Comparison of ENCODE assay signal across 23 mouse cellular contexts in genomic region chr5:17647643-17648226, GRCm38 (mm10).
DNase-seq lines count a peak whose midpoint lies in the region; ATAC-seq and TF ChIP-seq lines count a peak whose summit lies in the region.
"Had no signal": no experiment of that assay in that cellular context is flagged by ENCODE, and none has a peak within 500 bp of the region (broad histone marks: within the 10 kb centered on the region; RNA-seq: fewer than 3 reads in every experiment).

No protein-coding gene starts in this region.

- no peak for TF ChIP-seq CTCF in hindbrain, postnatal 0 days (IDR thresholded peaks at IDR 0.05; ENCODE audit: low read depth)
- TF ChIP-seq CTCF in stomach, postnatal 0 days (IDR thresholded peaks at IDR 0.05; ENCODE audit: low read depth), result no peak

- H3K9me3 ChIP-seq in hindbrain, postnatal 0 days (ENCODE audit: low read length), result no peaks in the 10 kb centered on the region
- H3K9me3 ChIP-seq in hindbrain, embryonic 16.5 days (ENCODE audit: control insufficient read depth, low read length), result no peaks in the 10 kb centered on the region
- no peaks in the 10 kb centered on the region for H3K9me3 ChIP-seq in stomach, embryonic 15.5 days
- no peaks in the 10 kb centered on the region for H3K9me3 ChIP-seq in stomach, postnatal 0 days (ENCODE audit: control insufficient read depth, low read length)
- H3K9me3 ChIP-seq in intestine, embryonic 15.5 days, result no peaks in the 10 kb centered on the region
- no peaks in the 10 kb centered on the region for H3K9me3 ChIP-seq in stomach, embryonic 16.5 days (replicated peaks; ENCODE audit: control insufficient read depth, low read length)
- H3K9me3 ChIP-seq: hindbrain, embryonic 10.5 days; liver, embryonic 15.5 days; midbrain, embryonic 12.5 days had no signal

- no peak for TF ChIP-seq EP300 in stomach, postnatal 0 days (optimal IDR thresholded peaks at IDR 0.05)

- no peak overlapping the region for H3K4me2 ChIP-seq in hindbrain, postnatal 0 days (ENCODE audit: low read depth, low read length)
- H3K4me2 ChIP-seq in hindbrain, embryonic 16.5 days (ENCODE audit: low read length), result no peak overlapping the region
- H3K4me2 ChIP-seq in stomach, embryonic 15.5 days, result no peak overlapping the region
- no peak overlapping the region for H3K4me2 ChIP-seq in stomach, postnatal 0 days (replicated peaks; ENCODE audit: low read depth)
- peak overlapping the region; percentile 24; the same call in 1 of the 2 replicates for H3K4me2 ChIP-seq in intestine, embryonic 15.5 days (replicated peaks)
- H3K4me2 ChIP-seq in stomach, embryonic 16.5 days (ENCODE audit: low read depth, low read length), result no peak overlapping the region
- H3K4me2 ChIP-seq: liver, embryonic 15.5 days; midbrain, embryonic 12.5 days had no signal

- no peaks in the 10 kb centered on the region for H3K4me1 ChIP-seq in hindbrain, postnatal 0 days (ENCODE audit: insufficient read depth, low read length)
- H3K4me1 ChIP-seq in hindbrain, embryonic 16.5 days (ENCODE audit: control insufficient read depth, insufficient read depth, low read depth, low read length), result no peaks in the 10 kb centered on the region
- H3K4me1 ChIP-seq in stomach, embryonic 15.5 days, result 0 out of 2 replicates have a peak, but pooled peaks cover 2% of the 10 kb centered on the region
- no peaks in the 10 kb centered on the region for H3K4me1 ChIP-seq in stomach, postnatal 0 days (replicated peaks; ENCODE audit: control insufficient read depth, insufficient read depth)
- H3K4me1 ChIP-seq in intestine, embryonic 15.5 days (replicated peaks), result 0 out of 2 replicates have a peak, but pooled peaks cover 7% of the 10 kb centered on the region
- H3K4me1 ChIP-seq in stomach, embryonic 16.5 days (ENCODE audit: control insufficient read depth, insufficient read depth, low read length), result peaks cover 7% of the 10 kb centered on the region; the same call in 1 of the 2 replicates
- H3K4me1 ChIP-seq: hindbrain, embryonic 10.5 days; liver, embryonic 15.5 days; midbrain, embryonic 12.5 days had no signal

- H3K36me3 ChIP-seq in hindbrain, postnatal 0 days (ENCODE audit: insufficient read depth, low read length), result no peaks in the 10 kb centered on the region
- no peaks in the 10 kb centered on the region for H3K36me3 ChIP-seq in hindbrain, embryonic 16.5 days (ENCODE audit: control insufficient read depth, insufficient read depth, low read length)
- H3K36me3 ChIP-seq in stomach, embryonic 15.5 days, result no peaks in the 10 kb centered on the region
- H3K36me3 ChIP-seq in stomach, postnatal 0 days (ENCODE audit: control insufficient read depth, insufficient read depth, low read length), result no peaks in the 10 kb centered on the region
- H3K36me3 ChIP-seq in intestine, embryonic 15.5 days, result no peaks in the 10 kb centered on the region
- no peaks in the 10 kb centered on the region for H3K36me3 ChIP-seq in stomach, embryonic 16.5 days (ENCODE audit: control insufficient read depth, insufficient read depth, low read length)
- H3K36me3 ChIP-seq: hindbrain, embryonic 10.5 days; liver, embryonic 15.5 days; midbrain, embryonic 12.5 days had no signal

- H3K4me3 ChIP-seq in hindbrain, postnatal 0 days (ENCODE audit: low read length), result no peak overlapping the region
- H3K4me3 ChIP-seq in hindbrain, embryonic 16.5 days (ENCODE audit: low read length), result no peak overlapping the region
- no peak overlapping the region for H3K4me3 ChIP-seq in stomach, embryonic 15.5 days (replicated peaks)
- no peak overlapping the region for H3K4me3 ChIP-seq in stomach, postnatal 0 days (ENCODE audit: low read depth, low read length)
- H3K4me3 ChIP-seq in intestine, embryonic 15.5 days (replicated peaks), result no peak overlapping the region
- no peak overlapping the region for H3K4me3 ChIP-seq in stomach, embryonic 16.5 days (replicated peaks; ENCODE audit: low read length)
- H3K4me3 ChIP-seq: erythroblast, embryonic 14.5 days; hindbrain, embryonic 10.5 days; layer of hippocampus, adult 2 months; liver, embryonic 15.5 days; midbrain, embryonic 12.5 days had no signal

- no peak for DNase-seq in hindbrain, postnatal 0 days (ENCODE audit: low spot score)
- no peak for DNase-seq in stomach, postnatal 0 days (ENCODE audit: low spot score)
- DNase-seq in kidney, adult 9 months, result no peak
- DNase-seq in heart, postnatal 36 days, result no peak
- DNase-seq: adrenal gland, postnatal 14 days; cerebellum, adult 11-12 months; cerebellum, postnatal 36 days; gastrocnemius, postnatal 25 days; kidney, postnatal 10 days; retina, postnatal 1 day; right cerebral cortex, postnatal 4 days; thymus, postnatal 14 days had no signal

- intact Hi-C loops in heart, postnatal 36 days (cut with DNase I), result no loop called here

- WGBS in hindbrain, postnatal 0 days, result 62% methylated on average over 7 of the region's 7 CpGs
- 60% methylated on average over 7 of the region's 7 CpGs for WGBS in hindbrain, embryonic 16.5 days
- WGBS in stomach, embryonic 15.5 days, result 66% methylated on average over 7 of the region's 7 CpGs
- 67% methylated on average over 7 of the region's 7 CpGs for WGBS in stomach, postnatal 0 days
- 51% methylated on average over 7 of the region's 7 CpGs for WGBS in intestine, embryonic 15.5 days
- WGBS in stomach, embryonic 16.5 days, result 63% methylated on average over 7 of the region's 7 CpGs

- H3K27me3 ChIP-seq in hindbrain, postnatal 0 days (ENCODE audit: insufficient read depth, low read length), result no peaks in the 10 kb centered on the region
- H3K27me3 ChIP-seq in hindbrain, embryonic 16.5 days (replicated peaks; ENCODE audit: control insufficient read depth, insufficient read depth, low read length), result no peaks in the 10 kb centered on the region
- no peaks in the 10 kb centered on the region for H3K27me3 ChIP-seq in stomach, embryonic 15.5 days (replicated peaks)
- no peaks in the 10 kb centered on the region for H3K27me3 ChIP-seq in stomach, postnatal 0 days (ENCODE audit: control insufficient read depth, insufficient read depth, low read length)
- no peaks in the 10 kb centered on the region for H3K27me3 ChIP-seq in intestine, embryonic 15.5 days (replicated peaks)
- no peaks in the 10 kb centered on the region for H3K27me3 ChIP-seq in stomach, embryonic 16.5 days (ENCODE audit: control insufficient read depth, insufficient read depth, low read length)
- H3K27me3 ChIP-seq: CH12.LX; liver, embryonic 15.5 days; midbrain, embryonic 12.5 days had no signal

- no peak overlapping the region for H3K9ac ChIP-seq in hindbrain, postnatal 0 days (replicated peaks; ENCODE audit: low read length)
- H3K9ac ChIP-seq in hindbrain, embryonic 16.5 days (ENCODE audit: low read depth, low read length), result no peak overlapping the region
- no peak overlapping the region for H3K9ac ChIP-seq in stomach, embryonic 15.5 days
- no peak overlapping the region for H3K9ac ChIP-seq in stomach, postnatal 0 days (ENCODE audit: low read length)
- H3K9ac ChIP-seq in intestine, embryonic 15.5 days, result no peak overlapping the region
- no peak overlapping the region for H3K9ac ChIP-seq in stomach, embryonic 16.5 days (ENCODE audit: low read length)
- H3K9ac ChIP-seq: liver, embryonic 15.5 days; midbrain, embryonic 12.5 days had no signal

- 0 out of 2 replicates have a peak, but pooled peaks have one; percentile 29 for ATAC-seq in hindbrain, postnatal 0 days
- ATAC-seq in hindbrain, embryonic 16.5 days, result no peak
- 0 out of 2 replicates have a peak, but pooled peaks have one; percentile 43 for ATAC-seq in stomach, embryonic 15.5 days (ENCODE audit: insufficient read depth, low FRiP score, low read depth)
- no peak for ATAC-seq in stomach, postnatal 0 days (ENCODE audit: low FRiP score, low TSS enrichment)
- peak; percentile 6; the same call in 1 of the 2 replicates for ATAC-seq in intestine, embryonic 15.5 days
- ATAC-seq in stomach, embryonic 16.5 days (ENCODE audit: insufficient read depth, low FRiP score), result peak; percentile 58; the same call in 1 of the 2 replicates

- no peak overlapping the region for H3K27ac ChIP-seq in hindbrain, postnatal 0 days
- H3K27ac ChIP-seq in hindbrain, embryonic 16.5 days (ENCODE audit: low read depth, low read length), result no peak overlapping the region
- no peak overlapping the region for H3K27ac ChIP-seq in stomach, embryonic 15.5 days
- no peak overlapping the region for H3K27ac ChIP-seq in stomach, postnatal 0 days (replicated peaks)
- H3K27ac ChIP-seq in intestine, embryonic 15.5 days, result peak overlapping the region; percentile 44
- H3K27ac ChIP-seq in stomach, embryonic 16.5 days (ENCODE audit: low read length), result peak overlapping the region; percentile 0; the same call in 1 of the 2 replicates
- H3K27ac ChIP-seq: hindbrain, embryonic 10.5 days; layer of hippocampus, adult 2 months; liver, embryonic 15.5 days; macrophage; midbrain, embryonic 12.5 days had no signal

Comparison
In these comparisons a context has a peak if more than half of its experiments do, and no peak if none do; other contexts are left out.
1. ATAC-seq: peak in hindbrain, postnatal 0 days (single experiment), stomach, embryonic 15.5 days (single experiment), intestine, embryonic 15.5 days (single experiment) and stomach, embryonic 16.5 days (single experiment); none in hindbrain, embryonic 16.5 days (single experiment) and stomach, postnatal 0 days (single experiment).
2. H3K27ac ChIP-seq: peak in intestine, embryonic 15.5 days (single experiment) and stomach, embryonic 16.5 days (single experiment); none in hindbrain, postnatal 0 days (single experiment), hindbrain, embryonic 16.5 days (single experiment), stomach, embryonic 15.5 days (single experiment) and stomach, postnatal 0 days (single experiment).